Mouse (Mus musculus): ENCODE results near the gene Gm21760.
"Not testable (repeated sequence)": the region's sequence is repeated elsewhere in the genome, so short reads cannot be mapped to it uniquely, and the experiment has no call there.

The Gm21760 gene

DNA sequence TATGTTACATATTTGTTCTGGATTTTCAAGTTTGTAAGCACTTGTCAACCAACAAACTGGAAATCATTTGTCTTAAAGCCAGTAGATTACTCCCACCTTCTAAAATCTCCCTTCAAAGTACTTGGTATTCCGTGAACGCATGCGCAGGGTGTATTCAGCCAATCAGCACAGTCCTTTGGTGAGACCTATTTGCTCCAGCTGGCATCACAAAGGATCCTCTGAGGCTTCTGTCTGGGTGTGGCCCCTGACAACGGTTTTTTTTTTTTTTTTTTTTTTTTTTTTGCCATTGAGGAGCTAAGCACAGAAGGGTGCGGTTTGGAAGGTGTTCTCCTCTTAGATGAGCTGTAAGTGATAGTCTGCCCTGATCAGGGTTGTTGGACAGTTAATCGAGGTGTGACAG, at the start of gene Gm21760:
Gene Gm21760 (plus strand): TSS at position 301 of the 400 bp plus-strand sequence.
- not testable (repeated sequence) for DNase-seq (ENCODE audit: low read depth)
